Mouse (Mus musculus) CH12.LX (cell line): Measurements from ENCODE around the gene Fibcd1.

Source experiments
- CTCF ChIP-seq, 2 experiments: IDR thresholded peaks in 1 of 2; conservative IDR thresholded peaks in 1 of 2; 2 replicates each; pipeline ENCODE4 v1.5.1; 2011 to 2012; ENCODE audit warnings: low read depth in 2 of 2, low read length in 2 of 2, improper control_type of control experiment in 1 of 2, inconsistent platforms in 1 of 2, mild to moderate bottlenecking in 1 of 2, moderate library complexity in 1 of 2
- EP300 ChIP-seq: IDR thresholded peaks from 2 replicates; pipeline ENCODE4 v1.6.1; 2011; ENCODE audit warnings: low read length, improper control_type of control experiment
- GABPA ChIP-seq: IDR thresholded peaks from 2 replicates; pipeline ENCODE4 v1.6.1; 2012; ENCODE audit warnings: low read depth, low read length, improper control_type of control experiment, inconsistent platforms; ENCODE audit not compliant: insufficient replicate concordance
- MAX ChIP-seq: IDR thresholded peaks from 2 replicates; pipeline ENCODE4 v1.6.1; 2011; ENCODE audit warnings: low read length, improper control_type of control experiment
- POLR2A ChIP-seq: IDR thresholded peaks from 2 replicates; pipeline ENCODE4 v1.6.1; 2011; ENCODE audit warnings: low read depth, mild to moderate bottlenecking, improper control_type of control experiment, low read length
- POLR2AphosphoS2 ChIP-seq: IDR thresholded peaks from 2 replicates; pipeline ENCODE4 v1.6.1; 2011; ENCODE audit warnings: low read depth, low read length, improper control_type of control experiment
- UBTF ChIP-seq: IDR thresholded peaks from 2 replicates; pipeline ENCODE4 v1.6.1; 2012; ENCODE audit warnings: low read depth, mild to moderate bottlenecking, inconsistent platforms, low read length, improper control_type of control experiment, moderate library complexity
- ZMIZ1 ChIP-seq: IDR thresholded peaks from 2 replicates; pipeline ENCODE4 v1.6.1; 2012; ENCODE audit warnings: low read depth, mild to moderate bottlenecking, inconsistent platforms, low read length, improper control_type of control experiment

DNA sequence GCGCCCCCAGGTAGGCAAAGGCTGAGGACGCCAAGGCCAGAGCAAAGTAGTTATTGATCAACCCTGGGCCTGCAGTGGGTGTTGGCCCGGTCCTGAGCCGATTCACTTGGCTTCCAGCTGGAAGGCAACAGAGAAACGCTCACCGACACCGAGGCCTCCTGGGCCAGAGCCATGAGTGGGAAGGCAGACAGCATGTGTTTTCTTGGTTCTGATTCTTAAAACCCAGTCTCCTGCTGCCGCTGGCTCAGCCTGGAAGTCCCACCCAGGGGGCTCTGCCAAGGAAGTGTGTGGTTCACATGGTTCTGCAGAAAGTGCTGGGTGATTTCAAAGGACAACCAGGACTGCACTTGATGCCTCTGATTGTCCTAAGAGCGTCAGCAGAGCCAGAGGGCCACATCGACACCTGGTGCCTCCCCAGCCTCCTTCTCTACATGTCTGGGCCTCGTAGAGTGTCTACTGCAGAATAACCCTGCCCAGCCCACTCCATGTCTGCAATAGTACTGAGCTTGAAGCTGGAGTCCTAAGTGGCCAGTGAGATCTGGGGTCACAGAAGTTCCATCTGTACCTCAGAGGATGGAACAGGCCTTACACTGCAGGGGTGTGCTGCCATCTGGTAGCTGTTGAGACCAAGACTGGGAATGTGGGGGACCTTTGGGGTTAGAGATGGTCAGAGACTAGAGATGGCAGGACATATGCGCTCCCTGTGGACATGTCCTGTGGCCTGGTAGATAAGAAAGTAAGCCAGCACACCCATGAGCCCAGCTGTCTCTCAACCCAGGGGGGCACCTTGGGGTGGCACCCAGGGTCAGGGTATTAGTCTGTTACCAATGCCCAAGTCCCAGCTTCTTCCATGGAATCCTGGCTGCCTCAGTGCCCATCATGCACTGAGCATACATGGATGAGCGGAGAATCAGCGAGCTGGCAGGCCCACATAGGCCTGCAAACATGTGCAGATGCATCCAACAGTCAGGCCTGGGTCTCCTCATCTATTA is 19.4 kb downstream of the Fibcd1 start:
- TF ChIP-seq UBTF: no peak
- no peak for TF ChIP-seq GABPA
- TF ChIP-seq MAX: no peak
- no peak for TF ChIP-seq POLR2A
- no peak for TF ChIP-seq CTCF (conservative IDR thresholded peaks at IDR 0.05 in 1 of 2, IDR thresholded peaks at IDR 0.05 in 1 of 2; ENCODE audit: low read depth in 2 of 2, low read length in 2 of 2)
- no peak for TF ChIP-seq ZMIZ1
- no peak for TF ChIP-seq EP300
- TF ChIP-seq POLR2AphosphoS2: no peak
